Mouse (Mus musculus) CH12.LX (cell line): ENCODE data around the gene Prkcq. TPM values are rescaled to one million over a fixed set of nuclear protein-coding genes. Genes with fewer than 3 reads are reported as not detected.

Experiments used
- DNase-seq: peaks from one replicate; pipeline ENCODE4 v3.0.0-alpha.2; 2013; ENCODE audit errors: extremely low read depth
- H3K27ac ChIP-seq: 2 replicates; pipeline ENCODE4 v1.5.1; 2012; ENCODE audit warnings: low read depth, mild to moderate bottlenecking, control low read depth, moderate library complexity; ENCODE audit not compliant: insufficient read depth
- H3K27me3 ChIP-seq: replicated peaks from 2 replicates; pipeline ENCODE3; 2012; ENCODE audit warnings: inconsistent platforms
- H3K36me3 ChIP-seq, 2 experiments: replicated peaks in 1 of 2; 2 replicates each; pipeline versions ENCODE3 to v1.6.1; 2012; ENCODE audit warnings: inconsistent platforms in 1 of 2, low read length in 1 of 2, mild to moderate bottlenecking in 1 of 2, mixed read lengths in 1 of 2, moderate library complexity in 1 of 2; ENCODE audit not compliant: control insufficient read depth in 1 of 2, insufficient read depth in 1 of 2
- H3K4me1 ChIP-seq, 2 experiments: 2 replicates each; pipeline ENCODE4 v1.6.1; 2012; ENCODE audit warnings: inconsistent platforms in 1 of 2, moderate library complexity in 1 of 2; ENCODE audit not compliant: insufficient read depth in 2 of 2, control insufficient read depth in 1 of 2
- H3K4me2 ChIP-seq: 2 replicates; pipeline ENCODE4 v1.6.1; 2012; ENCODE audit warnings: low read depth, mild to moderate bottlenecking, control low read depth; ENCODE audit not compliant: poor library complexity, insufficient read depth, severe bottlenecking
- H3K4me3 ChIP-seq, 3 experiments: fragments of 150-350 bp in 1 of 3; sonication (generic) in 1 of 3; replicated peaks in 1 of 3; 2 replicates each; pipeline versions ENCODE3 to v1.5.1; 2011 to 2012; ENCODE audit warnings: low read depth in 2 of 3, low read length in 2 of 3, mild to moderate bottlenecking in 2 of 3, moderate library complexity in 2 of 3, control low read depth in 1 of 3, improper control_type of control experiment in 1 of 3, inconsistent platforms in 1 of 3, mixed read lengths in 1 of 3; ENCODE audit not compliant: poor library complexity in 1 of 3
- H3K79me2 ChIP-seq: replicated peaks from 2 replicates; pipeline ENCODE4 v1.6.1; 2012; ENCODE audit warnings: mild to moderate bottlenecking, moderate library complexity; ENCODE audit not compliant: control insufficient read depth, poor library complexity, insufficient read depth, severe bottlenecking; ENCODE audit errors: extremely low read depth
- H3K9ac ChIP-seq: 2 replicates; pipeline ENCODE4 v1.6.1; 2012; ENCODE audit warnings: low read depth, mild to moderate bottlenecking, control low read depth, moderate library complexity; ENCODE audit not compliant: insufficient read depth
- H3K9me3 ChIP-seq: replicated peaks from 2 replicates; pipeline ENCODE3; 2012; ENCODE audit warnings: low read length, inconsistent platforms, mixed read lengths
- BHLHE40 ChIP-seq: IDR thresholded peaks from 2 replicates; pipeline ENCODE4 v1.6.1; 2011; ENCODE audit warnings: mild to moderate bottlenecking, low read depth, low read length, improper control_type of control experiment
- EP300 ChIP-seq: IDR thresholded peaks from 2 replicates; pipeline ENCODE4 v1.6.1; 2011; ENCODE audit warnings: low read length, improper control_type of control experiment
- GABPA ChIP-seq: IDR thresholded peaks from 2 replicates; pipeline ENCODE4 v1.6.1; 2012; ENCODE audit warnings: low read depth, low read length, improper control_type of control experiment, inconsistent platforms; ENCODE audit not compliant: insufficient replicate concordance
- IRF4 ChIP-seq: IDR thresholded peaks from 2 replicates; pipeline ENCODE4 v1.6.1; 2014; ENCODE audit warnings: low read depth, mild to moderate bottlenecking, inconsistent platforms, low read length, improper control_type of control experiment
- JUN ChIP-seq: IDR thresholded peaks from 2 replicates; pipeline ENCODE4 v1.6.1; 2011; ENCODE audit warnings: low read depth, mild to moderate bottlenecking, low read length, improper control_type of control experiment, moderate library complexity; ENCODE audit not compliant: insufficient read depth
- JUND ChIP-seq: conservative IDR thresholded peaks from 2 replicates; pipeline ENCODE4 v1.6.1; 2011; ENCODE audit warnings: low read depth, low read length, improper control_type of control experiment
- MAX ChIP-seq: IDR thresholded peaks from 2 replicates; pipeline ENCODE4 v1.6.1; 2011; ENCODE audit warnings: low read length, improper control_type of control experiment
- MEF2A ChIP-seq: IDR thresholded peaks from 2 replicates; pipeline ENCODE4 v1.6.1; 2014; ENCODE audit warnings: low read depth, mild to moderate bottlenecking, inconsistent platforms, low read length, improper control_type of control experiment, borderline replicate concordance
- MXI1 ChIP-seq: IDR thresholded peaks from 2 replicates; pipeline ENCODE4 v1.6.1; 2011; ENCODE audit warnings: mild to moderate bottlenecking, low read depth, low read length, improper control_type of control experiment
- MYC ChIP-seq: IDR thresholded peaks from 2 replicates; pipeline ENCODE4 v1.6.1; 2011; ENCODE audit warnings: low read depth, mild to moderate bottlenecking, improper control_type of control experiment, low read length
- NRF1 ChIP-seq: IDR thresholded peaks from 2 replicates; pipeline ENCODE4 v1.6.1; 2014; ENCODE audit warnings: low read depth, mild to moderate bottlenecking, inconsistent platforms, low read length, improper control_type of control experiment, moderate library complexity
- POLR2A ChIP-seq: IDR thresholded peaks from 2 replicates; pipeline ENCODE4 v1.6.1; 2011; ENCODE audit warnings: low read depth, mild to moderate bottlenecking, improper control_type of control experiment, low read length
- POLR2AphosphoS2 ChIP-seq: IDR thresholded peaks from 2 replicates; pipeline ENCODE4 v1.6.1; 2011; ENCODE audit warnings: low read depth, low read length, improper control_type of control experiment
- RAD21 ChIP-seq: IDR thresholded peaks from 2 replicates; pipeline ENCODE4 v1.6.1; 2011; ENCODE audit warnings: low read depth, mild to moderate bottlenecking, low read length, improper control_type of control experiment, moderate library complexity
- RCOR1 ChIP-seq: conservative IDR thresholded peaks from 2 replicates; pipeline ENCODE4 v1.6.1; 2012; ENCODE audit warnings: low read depth, mild to moderate bottlenecking, inconsistent platforms, low read length, improper control_type of control experiment
- SMC3 ChIP-seq: IDR thresholded peaks from 2 replicates; pipeline ENCODE4 v1.6.1; 2011; ENCODE audit warnings: low read depth, low read length, improper control_type of control experiment
- TBP ChIP-seq: conservative IDR thresholded peaks from 2 replicates; pipeline ENCODE4 v1.6.1; 2011; ENCODE audit warnings: low read depth, low read length, improper control_type of control experiment
- TCF12 ChIP-seq: IDR thresholded peaks from 2 replicates; pipeline ENCODE4 v1.6.1; 2014; ENCODE audit warnings: low read depth, mild to moderate bottlenecking, inconsistent platforms, low read length, improper control_type of control experiment
- UBTF ChIP-seq: IDR thresholded peaks from 2 replicates; pipeline ENCODE4 v1.6.1; 2012; ENCODE audit warnings: low read depth, mild to moderate bottlenecking, inconsistent platforms, low read length, improper control_type of control experiment, moderate library complexity
- USF1 ChIP-seq: IDR thresholded peaks from 2 replicates; pipeline ENCODE4 v1.6.1; 2014; ENCODE audit warnings: low read depth, mild to moderate bottlenecking, inconsistent platforms, low read length, improper control_type of control experiment
- ZMIZ1 ChIP-seq: IDR thresholded peaks from 2 replicates; pipeline ENCODE4 v1.6.1; 2012; ENCODE audit warnings: low read depth, mild to moderate bottlenecking, inconsistent platforms, low read length, improper control_type of control experiment
- dilution Hi-C: fragments of 300-500 bp; cut with MboI; formaldehyde crosslinking; loops from 2 replicates; pipeline ENCODE4 v1.14.3; 2020; ENCODE audit warnings: low sequenced_read_pairs; ENCODE audit not compliant: extremely low pct_unique_long_range_greater_than_20kb, extremely low pct_ligation_motif_present
- in situ Hi-C: fragments of 300-500 bp; cut with MboI; formaldehyde crosslinking; loops from 3 replicates; pipeline ENCODE4 v1.14.3; 2019; ENCODE audit warnings: low sequenced_read_pairs, low pct_ligation_motif_present, low pct_unique_long_range_greater_than_20kb, mixed read lengths
- polyA plus RNA-seq: library from polyadenylated mRNA; unstranded; fragments of >175 nt; gene quantifications from 2 replicates; pipeline ENCODE4 v1.2.1, GENCODE M21; 2012; ENCODE audit warnings: low read depth; ENCODE audit not compliant: insufficient read length
- total RNA-seq, 2 experiments: library from RNA; depleted of rRNA; stranded (reverse); fragments of 300-350 nt in 1 of 2; fragments of >200 nt in 1 of 2; gene quantifications; 2 replicates each; pipeline ENCODE4 v1.2.3; 2012 to 2014

Prkcq gene
- total and polyA plus RNA-seq, 3 experiments = not detected

DNA sequence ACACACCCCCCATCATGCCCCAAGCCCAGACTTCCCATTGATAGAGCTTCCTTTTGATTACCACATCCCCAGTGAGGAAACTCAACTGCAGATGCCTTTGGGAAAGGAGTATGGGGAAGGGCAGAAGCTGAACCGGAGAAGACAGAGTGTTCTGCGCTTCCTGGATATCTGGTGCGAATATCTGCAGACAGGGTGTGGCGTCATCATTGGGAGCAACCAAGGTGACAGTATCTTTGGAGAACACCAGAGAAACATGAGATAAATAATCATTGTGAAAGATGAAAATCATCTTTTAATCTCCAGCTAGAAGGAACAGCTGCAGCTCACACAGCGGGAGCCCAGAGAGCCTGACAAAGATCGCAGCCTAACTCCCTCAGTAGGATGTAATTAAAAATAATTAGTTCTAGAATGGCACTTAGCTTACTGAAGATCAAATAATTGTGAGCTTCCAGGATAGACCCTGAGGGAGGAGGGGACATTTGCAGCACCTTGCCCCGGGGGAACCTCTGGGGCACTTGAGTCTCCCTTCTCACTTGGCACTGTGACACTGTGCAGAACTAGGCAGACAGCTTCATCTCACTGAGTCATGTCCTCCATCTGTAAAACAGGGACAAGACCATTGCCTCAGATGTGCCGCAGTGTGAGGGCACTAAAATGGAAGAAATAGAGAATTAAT lies 38.5 kb downstream of the Prkcq start:
- in situ Hi-C loops = no loop called here
- H3K4me2 ChIP-seq = no peak overlapping the region

DNA sequence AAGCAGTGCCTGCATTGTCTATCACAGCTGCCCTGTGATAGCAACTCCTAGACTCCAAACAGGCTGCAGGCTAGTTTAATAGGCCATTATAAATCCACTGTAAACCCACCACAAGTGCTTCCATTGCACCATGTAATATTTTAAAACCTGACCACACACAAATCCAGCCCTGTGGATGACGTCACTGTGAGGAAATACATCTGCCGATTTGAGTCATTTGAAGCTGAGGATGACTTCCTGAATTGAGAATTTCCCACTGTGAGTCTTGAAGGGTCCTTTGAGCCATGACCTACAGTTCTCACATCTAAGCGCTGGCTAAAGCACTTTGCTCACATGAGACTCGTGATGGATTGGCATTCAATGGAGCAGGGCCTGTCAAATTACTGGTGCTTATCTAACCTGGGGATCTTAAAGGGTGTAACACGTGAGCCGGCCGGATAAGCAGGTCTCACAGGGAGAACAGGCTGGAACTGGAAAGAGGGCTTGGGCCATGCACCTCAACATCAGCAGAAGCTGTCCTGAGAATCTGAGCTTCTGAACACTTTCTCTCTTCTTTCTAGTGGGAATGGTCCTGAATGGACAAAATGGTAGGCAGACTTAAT lies 40.2 kb downstream of the Prkcq start:
- H3K4me2 ChIP-seq = no peak overlapping the region
- peaks cover 0 to 7% of the 10 kb centered on the region in 2 experiments; a peak in 2 of 4 replicates for H3K4me1 ChIP-seq
- in situ Hi-C loops (no loop called here), dilution Hi-C loops (no loop called here)
- no peaks in the 10 kb centered on the region for H3K79me2 ChIP-seq
- H3K9ac ChIP-seq = no peak overlapping the region
- DNase-seq = peak; percentile 46
- H3K36me3 ChIP-seq = no peaks in the 10 kb centered on the region
- H3K4me3 ChIP-seq = no peak overlapping the region
- H3K9me3 ChIP-seq = no peaks in the 10 kb centered on the region
- TF ChIP-seq ZMIZ1 (no peak), JUND (peak; percentile 56), RCOR1 (no peak), MEF2A (no peak), IRF4 (no peak), TBP (no peak), NRF1 (no peak), SMC3 (no peak), UBTF (no peak), EP300 (0 out of 2 replicates have a peak, but pooled peaks have one; percentile 15), USF1 (no peak), POLR2AphosphoS2 (no peak), TCF12 (no peak), POLR2A (no peak), GABPA (no peak), JUN (peak; percentile 53)
- H3K27me3 ChIP-seq = no peaks in the 10 kb centered on the region
- H3K27ac ChIP-seq = no peak overlapping the region

More for the DNA sequence above, 38.5 kb downstream of the Prkcq start:
- Histone ChIP-seq H3K9ac (no peak overlapping the region), H3K4me3 (no peak overlapping the region)
- no peak for DNase-seq
- no peak for TF ChIP-seq MEF2A
- TF ChIP-seq IRF4 = no peak
- no peak for TF ChIP-seq BHLHE40
- TF ChIP-seq POLR2AphosphoS2 = no peak
- no peak for TF ChIP-seq NRF1
- TF ChIP-seq ZMIZ1 = no peak
- TF ChIP-seq MXI1 = no peak
- no peak for TF ChIP-seq RAD21
- no peak for TF ChIP-seq MAX
- no peak for TF ChIP-seq JUND
- no peak for TF ChIP-seq MYC
- TF ChIP-seq, all 38 proteins: peak for 0
- Histone ChIP-seq H3K27ac (no peak overlapping the region), H3K79me2 (no peaks in the 10 kb centered on the region), H3K9me3 (no peaks in the 10 kb centered on the region), H3K36me3 (no peaks in the 10 kb centered on the region), H3K27me3 (no peaks in the 10 kb centered on the region), H3K4me1 (peaks cover 0 to 7% of the 10 kb centered on the region in 2 experiments; a peak in 2 of 4 replicates)
- dilution Hi-C loops = no loop called here
